Mouse (Mus musculus) kidney, adult 2 months (tissue): Measurements from ENCODE around the gene Esrrb. TPM values are rescaled to one million over a fixed set of nuclear protein-coding genes. Genes with fewer than 3 reads are reported as not detected.

ENCODE experiments used
- DNase-seq: peaks from one replicate; pipeline ENCODE4 v3.0.0; 2021
- H3K27ac ChIP-seq: fragments of 200-500 bp; 2 replicates; pipeline ENCODE4 v1.5.1; 2012; ENCODE audit warnings: low read depth, low read length, control low read depth, inconsistent platforms; ENCODE audit not compliant: insufficient read depth
- H3K27me3 ChIP-seq: fragments of 200-500 bp; replicated peaks from 2 replicates; pipeline ENCODE4 v1.6.1; 2012; ENCODE audit warnings: mild to moderate bottlenecking, moderate library complexity, low read length, inconsistent platforms; ENCODE audit not compliant: control insufficient read depth, insufficient read depth
- H3K36me3 ChIP-seq: fragments of 200-500 bp; 2 replicates; pipeline ENCODE4 v1.6.1; 2012; ENCODE audit warnings: mild to moderate bottlenecking, moderate library complexity, low read length, inconsistent platforms; ENCODE audit not compliant: control insufficient read depth, insufficient read depth
- H3K4me1 ChIP-seq: fragments of 200-500 bp; 2 replicates; pipeline ENCODE4 v1.6.1; 2011; ENCODE audit warnings: low read length; ENCODE audit not compliant: control insufficient read depth, insufficient read depth
- H3K4me3 ChIP-seq: fragments of 200-500 bp; 2 replicates; pipeline ENCODE4 v1.5.1; 2011; ENCODE audit warnings: mild to moderate bottlenecking, low read depth, low read length, control low read depth; ENCODE audit not compliant: insufficient read depth
- CTCF ChIP-seq: fragments of 200-500 bp; conservative IDR thresholded peaks from 2 replicates; pipeline ENCODE4 v1.5.1; 2011; ENCODE audit warnings: low read depth, mild to moderate bottlenecking, control low read depth, low read length, moderate library complexity, mixed read lengths; ENCODE audit not compliant: insufficient read depth, insufficient read length
- POLR2A ChIP-seq: fragments of 200-500 bp; IDR thresholded peaks from one replicate; pipeline ENCODE4 v1.6.1; 2011; ENCODE audit warnings: low read depth, low read length, control low read depth
- WGBS: fragments of 180-500 bp; shearing (Covaris S2); methylation state at CpG from one replicate; pipeline ENCODE4 v1.1.7; 2018; 5-methylcytosine and 5-hydroxymethylcytosine counted together
- polyA plus RNA-seq: library from polyadenylated mRNA; depleted of rRNA; stranded (reverse); fragments of >200 nt; gene quantifications from 2 replicates; pipeline ENCODE4 v1.2.3, GENCODE M21; 2012

The Esrrb gene
- polyA plus RNA-seq, 1 experiment, result 16.7 TPM

- Histone ChIP-seq H3K4me3 (no peak overlapping the region), H3K27me3 (no peaks in the 10 kb centered on the region), H3K36me3 (no peaks in the 10 kb centered on the region), H3K4me1 (no peaks in the 10 kb centered on the region), H3K27ac (no peak overlapping the region)
- TF ChIP-seq CTCF, result no peak
- TF ChIP-seq POLR2A, result no peak
- WGBS, result 87% methylated on average over 10 of the region's 10 CpGs
- DNase-seq, result no peak
Measured at GRCm38 (mm10) chr12:86507741-86508140, 146.8 kb downstream of the Esrrb start.

DNA sequence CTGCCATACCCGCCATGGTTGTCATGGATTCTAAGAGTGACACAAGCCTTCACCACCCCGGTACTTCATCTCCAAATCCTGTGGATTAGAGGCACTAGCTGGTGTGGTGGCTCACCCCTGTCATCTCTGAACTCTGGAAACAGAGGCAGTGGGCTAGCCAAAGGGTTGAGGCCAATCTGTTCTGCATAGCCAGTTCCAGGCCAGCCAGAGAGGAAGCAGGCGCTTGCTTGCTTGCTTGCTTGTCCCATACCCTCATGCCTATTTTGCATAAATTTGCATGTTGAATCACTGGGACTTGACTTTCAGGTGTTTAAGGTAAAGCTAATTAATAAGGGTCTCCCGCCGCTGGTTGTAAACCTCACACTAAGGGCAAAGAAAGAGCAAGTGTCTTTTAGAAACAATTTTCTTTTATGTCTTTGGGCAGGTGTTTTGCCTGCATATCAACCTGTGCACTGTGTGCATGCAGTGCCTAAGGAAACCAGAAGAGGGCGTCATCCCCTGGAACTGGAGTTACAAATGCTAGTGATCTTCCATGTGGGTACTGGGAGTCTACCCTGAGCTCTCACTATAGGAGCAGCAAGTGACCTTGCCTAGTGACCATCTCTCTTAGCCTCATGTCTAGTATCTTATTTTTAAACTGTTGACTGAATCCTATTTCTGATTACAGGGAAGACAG is 147.5 kb downstream of the Esrrb start:
- TF ChIP-seq POLR2A (no peak), CTCF (peak; percentile 42)
- WGBS, result 81% methylated on average over 6 of the region's 6 CpGs
- no peaks in the 10 kb centered on the region for H3K36me3 ChIP-seq
- H3K27me3 ChIP-seq, result no peaks in the 10 kb centered on the region
- no peak overlapping the region for H3K27ac ChIP-seq
- H3K4me3 ChIP-seq, result no peak overlapping the region
- no peak for DNase-seq
- no peaks in the 10 kb centered on the region for H3K4me1 ChIP-seq

DNA sequence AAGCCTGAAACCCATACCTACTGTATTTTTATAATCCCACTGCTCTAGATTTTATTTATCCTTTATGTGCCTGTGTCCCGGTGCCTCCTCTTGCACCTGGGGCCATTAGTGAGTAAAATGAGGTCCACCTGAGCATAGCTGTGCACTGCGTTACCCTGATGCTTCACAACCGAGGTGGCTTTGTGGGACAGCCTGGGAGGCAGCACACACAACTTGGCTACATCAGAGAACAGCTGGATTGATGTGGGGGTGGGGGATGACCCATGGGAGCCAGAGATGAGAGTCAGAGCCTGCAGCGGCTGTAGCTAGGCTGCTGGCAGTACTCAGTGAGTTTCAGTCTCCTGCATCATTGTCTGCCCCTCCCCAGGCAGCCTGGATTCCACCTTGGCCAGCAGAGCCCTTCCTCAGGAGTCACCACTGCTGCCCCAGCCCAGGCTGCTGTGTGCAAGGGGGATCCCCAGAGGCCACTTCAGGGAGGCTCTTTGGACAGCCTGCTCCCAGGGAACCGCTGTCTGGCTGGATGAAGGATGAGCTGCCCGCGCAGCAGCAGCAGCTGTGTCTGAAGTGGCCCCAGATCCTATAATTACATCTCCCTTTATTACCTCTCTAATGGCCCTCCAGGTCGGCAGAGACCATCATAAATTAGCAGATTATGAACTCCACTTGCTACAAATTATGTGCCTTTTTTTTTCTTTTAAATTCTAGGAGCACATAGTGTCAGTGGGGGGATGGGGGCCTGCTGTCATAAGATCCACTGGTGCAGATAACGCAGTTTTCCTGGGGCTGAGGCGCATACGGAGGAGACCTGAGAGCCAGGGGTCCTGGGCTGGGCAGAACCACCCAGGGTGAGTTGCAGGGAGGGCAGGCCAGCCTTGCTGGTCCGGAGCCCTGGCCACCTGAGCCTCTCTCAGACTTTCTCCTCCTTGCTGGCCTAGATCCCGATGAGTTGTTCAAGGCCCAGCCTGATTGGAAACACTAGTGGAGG is 148.7 kb downstream of the Esrrb start:
- DNase-seq, result no peak
- no peaks in the 10 kb centered on the region for H3K4me1 ChIP-seq
- H3K27me3 ChIP-seq, result no peaks in the 10 kb centered on the region
- 45% methylated on average over 13 of the region's 13 CpGs for WGBS
- no peak overlapping the region for H3K27ac ChIP-seq
- H3K4me3 ChIP-seq, result no peak overlapping the region
- no peaks in the 10 kb centered on the region for H3K36me3 ChIP-seq
- TF ChIP-seq POLR2A (no peak), CTCF (no peak)

GRCm38 (mm10) chr12:86512335-86512734 is 151.4 kb downstream of the Esrrb start:
- TF ChIP-seq POLR2A, result no peak
- TF ChIP-seq CTCF, result no peak
- no peak for DNase-seq

DNA sequence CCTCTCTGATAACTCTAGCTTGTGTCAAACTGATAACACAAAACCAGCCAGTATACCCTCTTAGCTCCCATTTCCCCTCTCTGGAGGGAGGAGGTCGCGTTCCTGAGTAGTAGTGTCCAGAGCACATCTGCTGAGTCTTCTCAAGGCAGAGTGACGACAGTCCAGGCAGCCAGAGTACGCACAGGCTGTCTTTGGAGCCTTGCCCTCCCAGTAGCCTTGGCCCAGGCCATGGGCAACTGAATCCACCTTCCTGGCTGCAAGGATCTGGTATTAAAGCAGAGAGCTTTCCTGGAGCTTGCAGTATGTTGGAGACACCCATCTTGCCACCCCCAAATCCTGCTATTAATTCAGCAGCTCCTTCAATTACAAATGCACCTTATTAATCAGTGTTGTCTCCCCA is 152.7 kb downstream of the Esrrb start:
- no peak for DNase-seq
- Histone ChIP-seq H3K36me3 (no peaks in the 10 kb centered on the region; the same call in 1 of the 2 replicates), H3K4me3 (no peak overlapping the region), H3K27ac (no peak overlapping the region), H3K4me1 (no peaks in the 10 kb centered on the region; the same call in 1 of the 2 replicates), H3K27me3 (no peaks in the 10 kb centered on the region)
- no peak for TF ChIP-seq CTCF
- no peak for TF ChIP-seq POLR2A
- 71% methylated on average over 4 of the region's 4 CpGs for WGBS

More at GRCm38 (mm10) chr12:86512335-86512734, 151.4 kb downstream of the Esrrb start:
- Histone ChIP-seq H3K36me3 (no peaks in the 10 kb centered on the region; the same call in 1 of the 2 replicates), H3K27ac (no peak overlapping the region), H3K27me3 (no peaks in the 10 kb centered on the region), H3K4me1 (no peaks in the 10 kb centered on the region; the same call in 1 of the 2 replicates), H3K4me3 (no peak overlapping the region)
- WGBS, result 93% methylated on average over 3 of the region's 3 CpGs

DNA sequence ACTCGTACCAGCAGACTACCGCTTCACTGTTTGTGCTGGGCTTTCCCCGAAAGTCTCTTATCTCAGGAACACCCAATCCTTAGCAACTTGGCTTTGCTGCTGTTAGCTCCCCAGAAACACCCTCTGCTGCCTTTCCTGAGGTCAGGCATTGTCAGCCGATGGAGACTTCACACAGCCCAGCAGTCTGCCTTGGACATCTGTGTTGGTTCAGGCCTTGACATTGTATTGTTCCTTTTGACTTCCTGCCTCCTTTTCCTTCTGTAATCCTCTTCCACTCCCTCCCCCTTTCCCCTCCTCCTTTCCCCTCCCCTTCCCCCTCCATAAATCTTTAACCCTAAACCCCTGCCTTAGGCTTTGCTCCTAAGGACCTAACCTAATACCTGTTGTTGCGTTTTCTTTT is 155.7 kb downstream of the Esrrb start:
- WGBS, result 59% methylated on average over 5 of the region's 5 CpGs
- no peak for TF ChIP-seq CTCF
- TF ChIP-seq POLR2A, result no peak

GRCm38 (mm10) chr12:86517721-86518120 is 156.8 kb downstream of the Esrrb start:
- Histone ChIP-seq H3K4me1 (no peaks in the 10 kb centered on the region; the same call in 1 of the 2 replicates), H3K4me3 (no peak overlapping the region), H3K27ac (no peak overlapping the region), H3K27me3 (no peaks in the 10 kb centered on the region), H3K36me3 (no peaks in the 10 kb centered on the region; the same call in 1 of the 2 replicates)
- WGBS, result 31% methylated on average over 6 of the region's 6 CpGs
- no peak for DNase-seq
- no peak for TF ChIP-seq POLR2A
- no peak for TF ChIP-seq CTCF

More for the DNA sequence above, 155.7 kb downstream of the Esrrb start:
- no peaks in the 10 kb centered on the region; the same call in 1 of the 2 replicates for H3K4me1 ChIP-seq
- no peak for DNase-seq
- no peak overlapping the region for H3K4me3 ChIP-seq
- H3K36me3 ChIP-seq, result no peaks in the 10 kb centered on the region; the same call in 1 of the 2 replicates
- no peaks in the 10 kb centered on the region for H3K27me3 ChIP-seq
- no peak overlapping the region for H3K27ac ChIP-seq
